ENCODE assay signal across 11 mouse cellular contexts in the genomic region with DNA sequence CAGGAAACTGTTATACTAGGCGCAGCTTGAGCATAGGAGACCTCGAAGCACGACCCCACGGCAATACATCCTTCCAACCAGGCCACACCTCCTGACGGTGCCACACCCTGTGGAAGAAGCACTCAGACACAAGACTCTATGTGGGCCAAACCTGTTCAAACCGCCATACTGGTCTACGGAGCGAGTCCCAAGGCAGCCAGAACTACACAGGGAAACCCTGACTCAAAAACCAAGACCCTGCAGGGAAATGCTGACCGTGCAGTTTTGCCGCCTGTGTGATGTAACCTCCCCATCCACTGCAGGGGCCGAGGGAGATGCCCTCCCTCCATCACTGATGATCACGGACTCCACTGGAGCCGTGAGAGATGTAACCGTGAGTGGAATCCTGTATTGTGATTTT.
"Had no signal": no experiment of that assay in that cellular context is flagged by ENCODE, and none has a peak within 500 bp of the region (broad histone marks: within the 10 kb centered on the region; RNA-seq: fewer than 3 reads in every experiment).

No protein-coding gene starts in this region.

- DNase-seq: kidney, postnatal 14 days; left cerebral cortex, postnatal 4 days; lung, embryonic 14.5 days; lung, postnatal 10 days; lung, postnatal 4 days; right cerebral cortex, postnatal 14 days; thymus, postnatal 36 days had no signal

- H3K9me3 ChIP-seq: kidney, embryonic 15.5 days; liver, embryonic 15.5 days; midbrain, embryonic 10.5 days had no signal

- H3K9ac ChIP-seq: kidney, embryonic 15.5 days; liver, embryonic 15.5 days; lung, embryonic 14.5 days had no signal

- H3K27ac ChIP-seq: kidney, embryonic 15.5 days; liver, embryonic 15.5 days; midbrain, embryonic 10.5 days had no signal

- H3K4me2 ChIP-seq: kidney, embryonic 15.5 days; liver, embryonic 15.5 days; lung, embryonic 14.5 days had no signal

- H3K27me3 ChIP-seq: kidney, embryonic 15.5 days; liver, embryonic 15.5 days had no signal

- ATAC-seq: midbrain, embryonic 16.5 days had no signal

- H3K4me1 ChIP-seq: kidney, embryonic 15.5 days; liver, embryonic 15.5 days; midbrain, embryonic 10.5 days had no signal

- H3K4me3 ChIP-seq: kidney, embryonic 15.5 days; liver, embryonic 15.5 days; midbrain, embryonic 10.5 days had no signal
